Mouse (Mus musculus): ENCODE measurements around the gene Anpep.

Anpep gene

DNA sequence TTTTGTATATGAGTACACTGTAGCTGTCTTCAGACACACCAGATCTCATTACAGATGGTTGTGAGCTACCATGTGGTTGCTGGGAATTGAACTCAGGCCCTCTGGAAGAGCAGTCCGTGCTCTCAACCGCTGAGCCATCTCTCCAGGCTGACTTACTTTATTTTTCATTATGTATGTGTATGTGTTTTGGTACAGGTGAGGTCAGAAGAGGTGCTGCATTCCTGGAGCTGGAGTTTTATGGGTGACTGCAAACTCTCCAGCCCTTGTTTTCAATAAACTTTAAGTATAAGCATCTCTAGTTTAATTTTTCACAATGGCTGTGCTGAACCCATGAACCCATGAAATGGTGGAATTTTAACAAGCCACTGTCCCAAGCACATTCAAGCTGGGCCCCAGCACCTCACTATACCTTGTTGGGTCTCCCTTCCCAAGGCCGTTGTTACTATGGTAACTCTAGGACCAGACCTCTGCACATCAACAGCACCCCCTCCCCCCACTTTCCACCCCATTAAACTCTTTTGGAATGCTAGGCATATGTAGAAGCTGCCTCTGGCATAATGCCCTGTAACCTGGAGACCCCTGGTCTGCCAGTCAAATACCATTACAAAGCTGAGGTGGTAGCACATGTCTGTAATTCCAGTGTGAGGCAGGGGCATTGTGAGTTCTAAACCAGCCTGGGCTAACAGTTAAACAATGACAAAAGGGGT is 5.6 kb upstream of the Anpep start:
- no peak for DNase-seq (ENCODE audit: low spot score)

- no peak for DNase-seq (ENCODE audit: low spot score)
Observed at GRCm38 (mm10) chr7:79861794-79862193, 935 bp upstream of the Anpep start.

DNA sequence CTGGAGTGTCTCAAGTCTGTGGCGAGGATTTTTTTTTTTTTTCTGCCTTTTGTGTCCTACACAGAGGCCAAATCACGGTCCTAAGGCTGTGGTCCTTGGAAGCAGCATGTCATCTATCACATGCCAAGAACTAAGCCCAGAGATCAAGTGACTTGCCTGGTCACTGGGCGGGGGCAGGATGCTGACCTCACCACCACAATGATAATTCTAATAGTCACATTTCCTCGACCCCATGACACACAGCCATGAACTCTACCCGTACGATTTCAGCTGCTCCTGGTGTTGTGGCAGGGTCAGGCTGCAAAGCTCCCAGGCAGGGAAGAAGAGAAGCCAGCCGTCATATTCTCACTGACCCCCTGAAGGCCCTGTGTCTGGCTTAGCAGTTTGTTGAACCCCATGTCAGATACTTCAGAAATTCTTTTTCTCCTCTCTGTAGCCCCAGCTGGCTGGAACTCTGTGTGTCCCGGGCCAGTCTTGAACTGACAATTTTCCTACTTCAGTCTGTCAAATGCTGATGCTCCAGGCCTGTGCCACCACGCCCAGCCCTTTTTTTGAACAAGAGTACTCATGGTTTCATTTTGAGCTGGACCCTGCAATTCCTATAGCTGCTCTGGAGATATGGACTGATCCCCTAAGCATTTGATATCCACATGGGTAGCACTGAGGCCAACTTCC is 1.8 kb downstream of the Anpep start:
- DNase-seq (ENCODE audit: low spot score), result no peak

DNA sequence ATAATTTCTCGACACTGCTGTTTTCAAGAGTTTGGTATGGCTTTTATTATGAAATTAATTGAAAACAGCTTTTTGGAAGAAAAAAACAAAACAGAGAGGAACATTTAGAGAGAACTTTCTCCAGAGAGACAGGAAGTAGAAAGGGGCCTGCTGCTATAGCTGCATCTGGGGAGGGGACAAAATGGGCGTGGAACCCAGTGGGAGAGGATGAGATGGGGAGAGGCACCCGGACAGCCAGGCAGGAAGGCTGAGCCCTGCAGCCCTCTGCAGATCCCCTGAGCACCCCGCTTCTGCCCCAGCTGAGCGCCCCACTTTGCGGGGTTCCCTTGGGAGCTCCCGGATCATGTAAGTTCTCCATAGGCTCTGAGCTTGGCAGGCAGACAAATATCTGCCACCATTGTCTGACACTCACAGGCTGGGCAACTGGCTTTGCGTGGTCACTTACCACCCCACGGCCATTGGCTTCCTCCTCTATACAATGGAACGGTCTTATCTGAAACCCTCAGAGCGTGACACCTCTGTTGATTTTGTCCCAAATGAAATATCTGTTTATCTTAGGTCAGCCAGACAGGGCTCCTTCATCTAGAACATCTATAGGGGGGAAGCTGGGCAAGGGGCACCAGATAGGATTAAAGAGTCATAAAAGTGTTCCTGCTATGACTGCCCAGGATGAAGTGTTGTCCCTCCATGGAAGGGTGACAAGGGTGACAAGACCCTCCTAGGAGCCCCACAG is 2.5 kb downstream of the Anpep start:
- no peak for DNase-seq (ENCODE audit: low spot score)

DNA sequence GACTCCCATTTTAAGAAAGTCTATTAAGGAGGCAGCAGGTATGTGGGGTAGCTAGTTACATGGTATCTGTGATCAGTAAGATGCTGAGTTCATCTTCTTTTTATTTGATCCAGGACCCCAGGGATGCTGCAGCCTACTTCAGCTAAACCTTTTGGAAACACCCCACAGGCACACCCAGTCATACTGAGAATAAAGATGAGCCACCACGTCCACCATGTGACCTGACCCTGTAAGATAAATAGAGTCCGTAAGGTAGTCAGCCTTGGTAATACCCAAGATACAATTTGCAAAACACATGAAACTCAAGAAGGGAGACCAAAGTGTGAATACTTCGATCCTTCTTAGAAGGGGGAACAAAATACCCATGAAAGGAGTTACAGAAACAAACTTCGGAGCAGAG is 4.6 kb downstream of the Anpep start:
- DNase-seq (ENCODE audit: low spot score), result no peak

GRCm38 (mm10) chr7:79847456-79848451 is 13.1 kb downstream of the Anpep start:
- DNase-seq (ENCODE audit: low spot score), result no peak

DNA sequence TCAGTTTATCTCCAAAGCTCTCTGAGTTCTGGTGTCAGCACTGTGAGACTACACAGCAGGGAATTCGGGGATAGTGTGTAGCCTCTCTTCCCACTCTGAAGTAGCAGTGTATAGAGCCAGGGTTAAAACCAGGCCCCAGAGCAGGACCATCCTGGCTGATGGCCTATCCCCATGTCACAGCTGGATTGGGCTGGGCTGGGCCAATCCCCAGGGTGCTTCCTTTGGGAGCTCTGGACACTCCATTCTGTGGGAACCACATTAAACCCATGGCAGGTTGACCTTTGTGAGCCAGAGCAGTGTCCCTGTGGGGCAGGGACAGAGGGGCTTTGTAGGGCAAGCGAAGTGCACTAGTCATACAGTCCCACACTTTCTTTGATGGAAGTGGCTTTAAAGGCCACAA is 14.5 kb downstream of the Anpep start:
- DNase-seq (ENCODE audit: low spot score), result no peak

GRCm38 (mm10) chr7:79844090-79844802 is 16.6 kb downstream of the Anpep start:
- no peak for DNase-seq (ENCODE audit: low spot score)

DNA sequence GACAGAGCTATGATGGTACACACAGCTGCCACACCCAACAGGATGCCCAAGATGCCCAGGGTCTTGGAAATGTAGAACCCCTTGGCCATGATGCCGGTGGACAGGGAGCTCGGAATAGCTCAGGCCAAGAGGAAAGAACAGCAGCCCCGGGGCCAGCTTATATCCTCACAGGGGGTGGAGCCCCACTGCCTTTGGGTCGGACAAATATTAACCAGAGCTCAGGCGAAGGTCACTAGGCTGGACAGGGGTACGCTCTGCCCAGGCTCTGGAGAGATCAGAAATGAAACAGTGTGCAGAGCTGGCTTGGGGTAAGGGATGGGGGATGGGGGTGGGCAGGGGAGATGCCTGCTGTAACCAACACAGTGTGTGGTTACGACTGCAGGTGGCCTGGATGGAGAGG is 18.7 kb downstream of the Anpep start:
- no peak for DNase-seq (ENCODE audit: low spot score)

GRCm38 (mm10) chr7:79837247-79837646 is 23.6 kb downstream of the Anpep start:
- no peak for DNase-seq (ENCODE audit: low spot score)

GRCm38 (mm10) chr7:79835196-79835595 is 25.7 kb downstream of the Anpep start:
- no peak for DNase-seq (ENCODE audit: low spot score)

- DNase-seq (ENCODE audit: low spot score), result no peak
Observed at GRCm38 (mm10) chr7:79832980-79833379, 27.9 kb downstream of the Anpep start.

- DNase-seq (ENCODE audit: low spot score), result no peak
Observed at GRCm38 (mm10) chr7:79831585-79831984, 29.3 kb downstream of the Anpep start.

- DNase-seq (ENCODE audit: low spot score), result no peak
Observed at GRCm38 (mm10) chr7:79831145-79831544, 29.7 kb downstream of the Anpep start.

DNA sequence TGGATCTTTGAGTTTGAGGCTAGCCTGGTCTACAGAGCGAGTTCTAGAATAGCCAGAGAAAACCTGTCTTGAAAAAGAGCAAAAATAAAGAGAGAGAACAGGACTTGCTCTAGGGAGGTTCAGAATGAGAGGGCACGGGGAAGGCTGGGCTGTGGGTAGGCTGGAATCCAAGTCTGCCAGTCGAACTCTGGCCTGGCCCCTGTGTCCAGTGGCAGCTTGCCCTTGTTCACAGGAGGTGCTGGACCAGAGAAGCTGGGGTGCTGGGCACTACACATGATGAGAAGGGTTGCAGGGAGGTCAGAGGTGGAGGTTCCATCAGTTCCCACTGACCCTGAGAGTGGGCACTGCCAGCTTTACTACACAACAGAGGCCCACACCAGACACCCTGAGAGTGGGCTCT is 32.5 kb downstream of the Anpep start:
- no peak for DNase-seq (ENCODE audit: low spot score)

GRCm38 (mm10) chr7:79822092-79822695 is 38.7 kb downstream of the Anpep start:
- DNase-seq (ENCODE audit: low spot score), result no peak

DNA sequence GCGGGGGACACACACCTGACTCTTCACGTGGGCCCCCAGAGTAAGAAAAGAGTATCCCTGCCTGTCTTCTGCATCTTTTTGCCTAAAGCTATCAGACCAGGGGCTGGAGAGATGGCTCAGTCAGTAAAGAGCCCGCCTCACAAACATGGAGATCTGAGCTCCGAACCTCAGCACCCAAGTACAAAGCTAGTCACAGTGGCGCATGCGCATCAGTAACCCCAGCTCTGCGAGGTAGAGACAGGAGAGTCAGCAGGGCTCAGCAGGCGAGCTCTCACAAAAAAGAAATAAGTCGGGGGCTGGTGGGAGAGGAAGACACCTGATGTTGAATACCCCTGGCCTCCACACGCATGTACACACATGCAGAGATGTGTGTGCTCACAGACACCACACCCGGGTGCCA is 40.9 kb downstream of the Anpep start:
- DNase-seq (ENCODE audit: low spot score), result no peak

- DNase-seq (ENCODE audit: low spot score), result no peak
Observed at GRCm38 (mm10) chr7:79819515-79819914, 41.3 kb downstream of the Anpep start.

GRCm38 (mm10) chr7:79818321-79818720 is 42.5 kb downstream of the Anpep start:
- DNase-seq (ENCODE audit: low spot score), result no peak

- no peak for DNase-seq (ENCODE audit: low spot score)
Observed at GRCm38 (mm10) chr7:79813409-79813808, 47.5 kb downstream of the Anpep start.
